Comparison of ENCODE assay signal across 9 mouse cellular contexts in the genomic region with DNA sequence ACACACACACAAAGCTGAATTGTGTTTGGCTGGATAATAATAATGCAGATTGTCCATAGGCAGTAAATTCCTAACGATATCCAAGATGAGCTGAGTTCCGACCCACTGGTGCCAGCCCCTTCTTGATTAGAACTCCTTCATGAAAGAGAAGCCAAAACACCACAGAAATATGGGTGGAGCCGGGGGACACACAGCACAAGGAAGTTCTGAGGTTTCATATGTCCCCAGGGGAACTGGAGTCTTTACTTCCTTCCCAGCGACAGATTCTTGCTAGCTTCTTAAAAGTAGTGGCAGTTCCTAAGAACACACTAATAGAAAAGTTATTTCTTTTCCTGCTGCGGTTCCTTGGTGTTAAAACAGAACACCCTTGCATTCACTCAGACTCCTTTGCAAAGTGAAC. TPM values are rescaled to one million over a fixed set of nuclear protein-coding genes. Genes with fewer than 3 reads are reported as not detected.
DNase-seq lines count a peak whose midpoint lies in the region; ATAC-seq and TF ChIP-seq lines count a peak whose summit lies in the region.
"Had no signal": no experiment of that assay in that cellular context is flagged by ENCODE, and none has a peak within 500 bp of the region (broad histone marks: within the 10 kb centered on the region; RNA-seq: fewer than 3 reads in every experiment).

No protein-coding gene starts in this region.

- peak overlapping the region; percentile 40; the same call in 1 of the 2 replicates for H3K27ac ChIP-seq in forebrain, embryonic 10.5 days
- H3K27ac ChIP-seq in forebrain, postnatal 0 days (ENCODE audit: low read depth, low read length), result no peak overlapping the region
- H3K27ac ChIP-seq in lung, postnatal 0 days (ENCODE audit: low read length), result peak overlapping the region; percentile 69
- peak overlapping the region; percentile 58 for H3K27ac ChIP-seq in stomach, postnatal 0 days (replicated peaks)
- H3K27ac ChIP-seq in intestine, postnatal 0 days (ENCODE audit: low read depth, low read length), result no peak overlapping the region
- H3K27ac ChIP-seq: hindbrain, embryonic 12.5 days had no signal

- peaks cover 11% of the 10 kb centered on the region for H3K4me1 ChIP-seq in forebrain, embryonic 10.5 days
- H3K4me1 ChIP-seq in forebrain, postnatal 0 days (ENCODE audit: insufficient read depth), result no peaks in the 10 kb centered on the region
- peaks cover 2% of the 10 kb centered on the region; the same call in 1 of the 2 replicates for H3K4me1 ChIP-seq in lung, postnatal 0 days (ENCODE audit: insufficient read depth, low read depth, low read length)
- peaks cover 4% of the 10 kb centered on the region for H3K4me1 ChIP-seq in lung, adult 2 months (ENCODE audit: control insufficient read depth, insufficient read depth, low read length)
- 0 out of 2 replicates have a peak, but pooled peaks cover 2% of the 10 kb centered on the region for H3K4me1 ChIP-seq in stomach, postnatal 0 days (replicated peaks; ENCODE audit: control insufficient read depth, insufficient read depth)
- H3K4me1 ChIP-seq in intestine, postnatal 0 days (replicated peaks; ENCODE audit: control insufficient read depth, insufficient read depth, low read length), result 0 out of 2 replicates have a peak, but pooled peaks cover 4% of the 10 kb centered on the region

- no peak for TF ChIP-seq CTCF in forebrain, postnatal 0 days (IDR thresholded peaks at IDR 0.05; ENCODE audit: low read depth)
- no peak for TF ChIP-seq CTCF in lung, postnatal 0 days (IDR thresholded peaks at IDR 0.05)
- TF ChIP-seq CTCF in lung, adult 2 months (IDR thresholded peaks at IDR 0.05; ENCODE audit: insufficient read depth, low read length), result no peak
- TF ChIP-seq CTCF in stomach, postnatal 0 days (IDR thresholded peaks at IDR 0.05; ENCODE audit: low read depth), result no peak
- TF ChIP-seq CTCF in intestine, postnatal 0 days (IDR thresholded peaks at IDR 0.05; ENCODE audit: low read depth), result no peak

- no peak for TF ChIP-seq POLR2A in lung, adult 2 months (IDR thresholded peaks at IDR 0.05; ENCODE audit: borderline replicate concordance, extremely low read depth, low read depth, low read length)

- no peak for ATAC-seq in forebrain, postnatal 0 days
- 0 out of 2 replicates have a peak, but pooled peaks have one; percentile 21 for ATAC-seq in lung, postnatal 0 days
- ATAC-seq in stomach, postnatal 0 days (ENCODE audit: low FRiP score, low TSS enrichment), result no peak
- no peak for ATAC-seq in intestine, postnatal 0 days

- no peak overlapping the region for H3K4me3 ChIP-seq in forebrain, embryonic 10.5 days
- H3K4me3 ChIP-seq in forebrain, postnatal 0 days (ENCODE audit: low read depth, low read length), result no peak overlapping the region
- H3K4me3 ChIP-seq in lung, postnatal 0 days (ENCODE audit: low read depth, low read length), result no peak overlapping the region
- H3K4me3 ChIP-seq in lung, adult 2 months (replicated peaks; ENCODE audit: extremely low read depth, low read depth, low read length), result no peak overlapping the region
- no peak overlapping the region for H3K4me3 ChIP-seq in stomach, postnatal 0 days (ENCODE audit: low read depth, low read length)
- H3K4me3 ChIP-seq in intestine, postnatal 0 days (ENCODE audit: low read depth, low read length), result no peak overlapping the region
- H3K4me3 ChIP-seq: hindbrain, embryonic 12.5 days had no signal

- DNase-seq in forebrain, embryonic 10.5 days (ENCODE audit: extremely low spot score, low spot score), result no peak
- no peak for DNase-seq in forebrain, postnatal 0 days
- DNase-seq in lung, postnatal 0 days (ENCODE audit: low spot score), result peak; percentile 51
- no peak for DNase-seq in lung, adult 2 months
- DNase-seq in kidney, postnatal 14 days, result peak; percentile 26
- DNase-seq in stomach, postnatal 0 days (ENCODE audit: low spot score), result no peak
- no peak for DNase-seq in adrenal gland, postnatal 4 days (ENCODE audit: low spot score in 2 of 2)

- no peak overlapping the region for H3K4me2 ChIP-seq in forebrain, postnatal 0 days (ENCODE audit: low read depth)
- H3K4me2 ChIP-seq in lung, postnatal 0 days (replicated peaks; ENCODE audit: low read depth, low read length), result no peak overlapping the region
- H3K4me2 ChIP-seq in stomach, postnatal 0 days (replicated peaks; ENCODE audit: low read depth), result no peak overlapping the region
- no peak overlapping the region for H3K4me2 ChIP-seq in intestine, postnatal 0 days (replicated peaks; ENCODE audit: low read depth)
- H3K4me2 ChIP-seq: hindbrain, embryonic 12.5 days had no signal

- no peak overlapping the region for H3K9ac ChIP-seq in forebrain, postnatal 0 days
- H3K9ac ChIP-seq in lung, postnatal 0 days (replicated peaks; ENCODE audit: low read depth), result no peak overlapping the region
- no peak overlapping the region for H3K9ac ChIP-seq in stomach, postnatal 0 days (ENCODE audit: low read length)
- no peak overlapping the region for H3K9ac ChIP-seq in intestine, postnatal 0 days (ENCODE audit: low read depth, low read length)
- H3K9ac ChIP-seq: hindbrain, embryonic 12.5 days had no signal

- no peaks in the 10 kb centered on the region for H3K9me3 ChIP-seq in forebrain, embryonic 10.5 days
- no peaks in the 10 kb centered on the region for H3K9me3 ChIP-seq in forebrain, postnatal 0 days (ENCODE audit: low read length)
- H3K9me3 ChIP-seq in lung, postnatal 0 days (ENCODE audit: low read length), result no peaks in the 10 kb centered on the region
- H3K9me3 ChIP-seq in stomach, postnatal 0 days (ENCODE audit: control insufficient read depth, low read length), result no peaks in the 10 kb centered on the region
- H3K9me3 ChIP-seq in intestine, postnatal 0 days (ENCODE audit: control insufficient read depth), result no peaks in the 10 kb centered on the region
- H3K9me3 ChIP-seq: hindbrain, embryonic 12.5 days had no signal

- 75% methylated on average over 5 of the region's 5 CpGs for WGBS in forebrain, embryonic 10.5 days
- 63% methylated on average over 5 of the region's 5 CpGs for WGBS in forebrain, postnatal 0 days
- 50% methylated on average over 5 of the region's 5 CpGs for WGBS in lung, postnatal 0 days
- 39% methylated on average over 5 of the region's 5 CpGs for WGBS in lung, adult 2 months
- 55% methylated on average over 5 of the region's 5 CpGs for WGBS in stomach, postnatal 0 days
- 70% methylated on average over 5 of the region's 5 CpGs for WGBS in intestine, postnatal 0 days

- no peaks in the 10 kb centered on the region for H3K36me3 ChIP-seq in forebrain, embryonic 10.5 days (replicated peaks)
- H3K36me3 ChIP-seq in forebrain, postnatal 0 days (ENCODE audit: insufficient read depth), result no peaks in the 10 kb centered on the region
- no peaks in the 10 kb centered on the region for H3K36me3 ChIP-seq in lung, postnatal 0 days (ENCODE audit: insufficient read depth, low read length)
- no peaks in the 10 kb centered on the region for H3K36me3 ChIP-seq in stomach, postnatal 0 days (ENCODE audit: control insufficient read depth, insufficient read depth, low read length)
- H3K36me3 ChIP-seq in intestine, postnatal 0 days (ENCODE audit: control insufficient read depth, insufficient read depth), result no peaks in the 10 kb centered on the region
- H3K36me3 ChIP-seq: hindbrain, embryonic 12.5 days had no signal

- no peaks in the 10 kb centered on the region for H3K27me3 ChIP-seq in forebrain, embryonic 10.5 days (ENCODE audit: poor library complexity, severe bottlenecking)
- H3K27me3 ChIP-seq in forebrain, postnatal 0 days (ENCODE audit: insufficient read depth, low read length), result no peaks in the 10 kb centered on the region
- H3K27me3 ChIP-seq in lung, postnatal 0 days (replicated peaks; ENCODE audit: insufficient read depth, low read length), result no peaks in the 10 kb centered on the region
- no peaks in the 10 kb centered on the region for H3K27me3 ChIP-seq in stomach, postnatal 0 days (ENCODE audit: control insufficient read depth, insufficient read depth, low read length)
- H3K27me3 ChIP-seq in intestine, postnatal 0 days (replicated peaks; ENCODE audit: control insufficient read depth, insufficient read depth, low read length), result no peaks in the 10 kb centered on the region
- H3K27me3 ChIP-seq: hindbrain, embryonic 12.5 days had no signal

- no peak for TF ChIP-seq EP300 in lung, postnatal 0 days (IDR thresholded peaks at IDR 0.05)
- no peak for TF ChIP-seq EP300 in stomach, postnatal 0 days (optimal IDR thresholded peaks at IDR 0.05)

RNA-seq across cellular contexts. Expression of a gene that starts 51.4 kb away (rescaled TPM):
- 8.9 and 9.7 TPM in 2 replicates for polyA plus RNA-seq in forebrain, embryonic 10.5 days (2016; fragmentation: Nextera tagmentation; extraction: Ambion mirVana)
- total RNA-seq in forebrain, postnatal 0 days (2014; rRNA removed), result 7.5 and 8.2 TPM in 2 replicates
- 3.4 and 6.3 TPM in 2 replicates for polyA plus RNA-seq in forebrain, postnatal 0 days (2015; fragmentation: Nextera tagmentation; extraction: Ambion mirVana)
- 20.0 and 25.0 TPM in 2 replicates for polyA plus RNA-seq in lung, postnatal 0 days (2015; fragmentation: Nextera tagmentation; extraction: Ambion mirVana)
- polyA plus RNA-seq in lung, adult 2 months (2012; rRNA removed), result 12.5 and 15.9 TPM in 2 replicates
- 12.7 and 12.8 TPM in 2 replicates for polyA plus RNA-seq in stomach, postnatal 0 days (2015; fragmentation: Nextera tagmentation; extraction: Ambion mirVana)
- polyA plus RNA-seq in intestine, postnatal 0 days (2015; fragmentation: Nextera tagmentation; extraction: Ambion mirVana), result 14.9 and 15.7 TPM in 2 replicates
- total RNA-seq in adrenal gland, postnatal 4 days (2021), result 10 to 100 TPM; 11.0 to 17.9 TPM

Comparison
In these comparisons a context has a peak if more than half of its experiments do, and no peak if none do; other contexts are left out.
1. DNase-seq: peak in lung, postnatal 0 days (single experiment) and kidney, postnatal 14 days (single experiment); none in forebrain, embryonic 10.5 days (single experiment), forebrain, postnatal 0 days (single experiment), lung, adult 2 months (single experiment), stomach, postnatal 0 days (single experiment) and adrenal gland, postnatal 4 days (0 of 2).
2. H3K27ac ChIP-seq: peak in forebrain, embryonic 10.5 days (single experiment), lung, postnatal 0 days (single experiment) and stomach, postnatal 0 days (single experiment); none in forebrain, postnatal 0 days (single experiment) and intestine, postnatal 0 days (single experiment).